ENCODE assay signal across 8 mouse cellular contexts in the genomic region with DNA sequence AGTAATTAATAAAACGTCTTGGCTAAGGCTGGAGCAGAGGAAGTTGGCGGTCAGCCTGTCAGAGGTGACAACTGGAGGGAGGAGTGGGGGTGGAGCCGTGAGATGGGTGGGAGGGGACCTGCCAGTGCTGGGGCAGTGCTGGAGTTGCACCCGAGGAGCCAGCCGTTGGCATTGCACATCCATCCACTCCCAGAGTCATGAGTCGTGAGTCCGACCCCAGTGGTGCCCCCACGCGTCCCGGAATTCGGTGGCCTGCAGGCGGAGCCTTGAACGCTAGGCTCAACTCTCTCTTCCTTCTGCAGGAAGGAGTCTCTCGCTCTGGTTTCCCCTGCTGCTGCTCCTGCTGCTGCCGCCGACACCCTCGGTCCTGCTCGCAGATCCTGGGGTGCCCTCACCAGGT. TPM values are rescaled to one million over a fixed set of nuclear protein-coding genes. Genes with fewer than 3 reads are reported as not detected.
A peak's percentile ranks its signal among the peaks of the same experiment; 100 is the strongest.
DNase-seq lines count a peak whose midpoint lies in the region; ATAC-seq and TF ChIP-seq lines count a peak whose summit lies in the region.

A gene (plus strand): TSS at position 61 of the 400 bp plus-strand sequence.

- WGBS in forebrain, embryonic 12.5 days: 4% methylated on average over 18 of the region's 18 CpGs
- WGBS in hindbrain, embryonic 12.5 days: 2% methylated on average over 18 of the region's 18 CpGs
- WGBS in small intestine, adult 2 months: 2% methylated on average over 18 of the region's 18 CpGs

- no peak for DNase-seq in frontal cortex, postnatal 14 days (ENCODE audit: low spot score in 2 of 2)
- DNase-seq in adrenal gland, adult 2 months: peak; percentile 77
- DNase-seq in layer of hippocampus, postnatal 14 days (ENCODE audit: low spot score in 2 of 2): no peak
- peak; percentile 82 for DNase-seq in lung, postnatal 25 days (ENCODE audit: low spot score)

- ATAC-seq in frontal cortex, adult (ENCODE audit: low TSS enrichment): peak; percentile 71
- no peak for ATAC-seq in forebrain, embryonic 12.5 days (ENCODE audit: low FRiP score)
- peak; percentile 49; the same call in 1 of the 2 replicates for ATAC-seq in hindbrain, embryonic 12.5 days (ENCODE audit: low FRiP score)

- H3K4me2 ChIP-seq in forebrain, embryonic 12.5 days: peak within 1 kb of the TSS; percentile 60
- H3K4me2 ChIP-seq in hindbrain, embryonic 12.5 days (replicated peaks): peak within 1 kb of the TSS; percentile 69

- TF ChIP-seq CTCF in small intestine, adult 2 months (IDR thresholded peaks at IDR 0.05; ENCODE audit: extremely low read depth, insufficient read length, insufficient replicate concordance, low read depth, low read length): no peak

- TF ChIP-seq POLR2A in small intestine, adult 2 months (IDR thresholded peaks at IDR 0.05; ENCODE audit: low read depth, low read length): no peak

- peak within 1 kb of the TSS; percentile 33 for H3K4me3 ChIP-seq in forebrain, embryonic 12.5 days (replicated peaks)
- H3K4me3 ChIP-seq in hindbrain, embryonic 12.5 days: peak within 1 kb of the TSS; percentile 36
- H3K4me3 ChIP-seq in small intestine, adult 2 months (ENCODE audit: low read depth, low read length): peak within 1 kb of the TSS; percentile 71

- H3K9me3 ChIP-seq in forebrain, embryonic 12.5 days: no peaks in the 10 kb centered on the region
- no peaks in the 10 kb centered on the region for H3K9me3 ChIP-seq in hindbrain, embryonic 12.5 days (replicated peaks)

- H3K9ac ChIP-seq in forebrain, embryonic 12.5 days: peak within 1 kb of the TSS; percentile 40; the same call in 1 of the 2 replicates
- peak within 1 kb of the TSS; percentile 43; the same call in 1 of the 2 replicates for H3K9ac ChIP-seq in hindbrain, embryonic 12.5 days

- no peaks in the 10 kb centered on the region for H3K36me3 ChIP-seq in forebrain, embryonic 12.5 days (replicated peaks)
- no peaks in the 10 kb centered on the region for H3K36me3 ChIP-seq in hindbrain, embryonic 12.5 days
- H3K36me3 ChIP-seq in small intestine, adult 2 months (ENCODE audit: control insufficient read depth, insufficient read depth, low read length): no peaks in the 10 kb centered on the region

- H3K4me1 ChIP-seq in forebrain, embryonic 12.5 days: peaks cover 12% of the 10 kb centered on the region
- H3K4me1 ChIP-seq in hindbrain, embryonic 12.5 days: peaks cover 9% of the 10 kb centered on the region
- H3K4me1 ChIP-seq in small intestine, adult 2 months (ENCODE audit: control insufficient read depth, insufficient read depth, insufficient read length, low read length): peaks cover 7% of the 10 kb centered on the region; the same call in 1 of the 2 replicates

- H3K27ac ChIP-seq in forebrain, embryonic 12.5 days: no peak within 1 kb of the TSS
- no peak within 1 kb of the TSS for H3K27ac ChIP-seq in hindbrain, embryonic 12.5 days
- H3K27ac ChIP-seq in small intestine, adult 2 months (ENCODE audit: insufficient read depth, low read depth, low read length): peak within 1 kb of the TSS; percentile 88

- peaks cover 34% of the 10 kb centered on the region; the same call in 1 of the 2 replicates for H3K27me3 ChIP-seq in forebrain, embryonic 12.5 days
- H3K27me3 ChIP-seq in hindbrain, embryonic 12.5 days: peaks cover 19% of the 10 kb centered on the region
- H3K27me3 ChIP-seq in small intestine, adult 2 months (ENCODE audit: control insufficient read depth, insufficient read depth, low read length): peaks cover 6% of the 10 kb centered on the region; the same call in 1 of the 2 replicates

RNA-seq across cellular contexts. Expression of the gene that starts here (rescaled TPM):
- total RNA-seq in adrenal gland, adult 2 months (2021): 10 to 100 TPM; 15.0 to 15.6 TPM
- polyA plus RNA-seq in adrenal gland, adult 2 months (2012; rRNA removed): 17.9 and 26.2 TPM in 2 replicates
- 2.5 and 3.7 TPM in 2 replicates for polyA plus RNA-seq in forebrain, embryonic 12.5 days (2016; fragmentation: Nextera tagmentation; extraction: Ambion mirVana)
- 4.8 and 6.2 TPM in 2 replicates for polyA plus RNA-seq in hindbrain, embryonic 12.5 days (2016; fragmentation: Nextera tagmentation; extraction: Ambion mirVana)
- total RNA-seq in layer of hippocampus, postnatal 14 days (2021): 10 to 100 TPM; 16.4 to 19.6 TPM
- 24.4 and 24.7 TPM in 2 replicates for polyA plus RNA-seq in small intestine, adult 2 months (2012; rRNA removed)

Comparison
In these comparisons a context has a peak if more than half of its experiments do, and no peak if none do; other contexts are left out.
1. DNase-seq: peak in adrenal gland, adult 2 months (single experiment) and lung, postnatal 25 days (single experiment); none in frontal cortex, postnatal 14 days (0 of 2) and layer of hippocampus, postnatal 14 days (0 of 2).
2. Peak in every context shown above with its lines, with median percentiles within 50 percentile points of each other: H3K4me3 ChIP-seq.